In the genomic region with DNA sequence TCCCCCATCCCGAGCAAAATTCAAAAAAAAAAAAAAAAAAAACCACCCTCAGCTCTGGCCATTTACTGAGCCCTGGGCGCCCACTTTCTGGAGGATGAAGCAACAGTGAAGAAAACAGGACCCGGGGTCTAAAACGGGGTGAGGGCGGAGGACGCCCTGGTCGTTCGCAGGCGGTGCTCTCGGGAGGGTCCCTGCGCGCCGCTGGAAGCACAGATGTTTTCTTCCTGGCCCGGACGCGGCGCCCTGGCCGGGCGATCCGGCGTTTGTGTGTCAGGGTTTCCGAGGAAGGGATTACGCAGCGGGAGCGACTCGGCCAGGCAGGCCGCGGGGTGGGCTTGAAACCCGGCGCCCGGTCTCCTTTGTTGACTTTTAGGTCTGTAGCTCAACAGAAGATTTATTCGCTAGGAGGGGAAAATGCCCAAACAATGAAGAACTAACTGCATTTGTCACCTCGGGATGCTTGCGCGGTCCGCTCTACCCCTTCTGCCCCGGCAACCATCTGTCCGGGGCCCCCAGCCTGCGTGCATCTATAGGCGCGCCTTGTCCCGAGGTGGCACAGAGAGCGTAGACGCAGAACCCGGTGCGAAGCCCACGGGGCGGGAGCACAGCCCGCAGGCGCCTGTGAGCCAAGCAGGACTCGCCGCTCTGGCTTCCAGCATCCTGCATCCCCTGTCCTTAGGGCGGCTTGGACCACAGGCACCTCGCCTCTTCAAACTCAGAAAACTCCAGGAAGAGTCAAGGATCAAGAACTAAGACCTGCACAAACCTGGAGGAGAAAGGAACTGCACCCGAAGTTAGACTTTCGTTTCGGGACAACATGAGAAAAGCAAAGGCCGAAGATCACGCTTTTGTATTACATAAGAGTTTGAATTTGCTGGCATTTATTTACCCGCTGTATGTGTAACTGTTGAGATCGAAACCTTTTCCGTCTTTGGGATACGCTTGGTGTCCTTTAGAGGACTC, we compare ENCODE assay signal across 9 mouse cellular contexts. TPM values are rescaled to one million over a fixed set of nuclear protein-coding genes. Genes with fewer than 3 reads are reported as not detected.
DNase-seq lines count a peak whose midpoint lies in the region; ATAC-seq and TF ChIP-seq lines count a peak whose summit lies in the region.
"Had no signal": no experiment of that assay in that cellular context is flagged by ENCODE, and none has a peak within 500 bp of the region (broad histone marks: within the 10 kb centered on the region; RNA-seq: fewer than 3 reads in every experiment).

No protein-coding gene starts in this region.

- DNase-seq in lung, embryonic 14.5 days: peak; percentile 60
- DNase-seq in lung, postnatal 25 days (ENCODE audit: low spot score): no peak
- DNase-seq in lung, postnatal 14 days: peak; percentile 22
- no peak for DNase-seq in cerebellum, adult 11 months
- no peak for DNase-seq in adipocyte (ENCODE audit: low spot score)

- 0 out of 2 replicates have a peak, but pooled peaks have one; percentile 7 for ATAC-seq in lung, embryonic 14.5 days (ENCODE audit: insufficient read depth)
- ATAC-seq in forebrain, embryonic 12.5 days (ENCODE audit: low FRiP score): peak; percentile 37
- ATAC-seq in intestine, postnatal 0 days: peak; percentile 34
- ATAC-seq in megakaryocyte progenitor cell, adult 5-6 weeks (replicated peaks; ENCODE audit: poor library complexity): no peak; the same call in 1 of the 2 replicates

- peaks cover 11% of the 10 kb centered on the region; the same call in 1 of the 2 replicates for H3K36me3 ChIP-seq in lung, embryonic 14.5 days (ENCODE audit: insufficient read depth)
- H3K36me3 ChIP-seq in forebrain, embryonic 12.5 days (replicated peaks): no peaks in the 10 kb centered on the region
- no peaks in the 10 kb centered on the region; the same call in 1 of the 2 replicates for H3K36me3 ChIP-seq in intestine, postnatal 0 days (ENCODE audit: control insufficient read depth, insufficient read depth)

- peak overlapping the region; percentile 70 for H3K4me2 ChIP-seq in lung, embryonic 14.5 days
- peak overlapping the region; percentile 55 for H3K4me2 ChIP-seq in forebrain, embryonic 12.5 days
- H3K4me2 ChIP-seq in intestine, postnatal 0 days (replicated peaks; ENCODE audit: low read depth): peak overlapping the region; percentile 74

- H3K9me3 ChIP-seq in lung, embryonic 14.5 days (ENCODE audit: low read depth, low read length): no peaks in the 10 kb centered on the region
- H3K9me3 ChIP-seq in forebrain, embryonic 12.5 days: no peaks in the 10 kb centered on the region
- no peaks in the 10 kb centered on the region for H3K9me3 ChIP-seq in intestine, postnatal 0 days (ENCODE audit: control insufficient read depth)

- TF ChIP-seq CTCF in lung, embryonic 14.5 days (IDR thresholded peaks at IDR 0.05; ENCODE audit: low read depth): no peak
- 0 out of 2 replicates have a peak, but pooled peaks have one; percentile 19 for TF ChIP-seq CTCF in intestine, postnatal 0 days (IDR thresholded peaks at IDR 0.05; ENCODE audit: low read depth)

- peak overlapping the region; percentile 73 for H3K9ac ChIP-seq in lung, embryonic 14.5 days
- H3K9ac ChIP-seq in forebrain, embryonic 12.5 days: peak overlapping the region; percentile 40
- peak overlapping the region; percentile 71 for H3K9ac ChIP-seq in intestine, postnatal 0 days (ENCODE audit: low read depth, low read length)

- H3K4me3 ChIP-seq in lung, embryonic 14.5 days (ENCODE audit: low read depth, low read length): peak overlapping the region; percentile 40
- H3K4me3 ChIP-seq in forebrain, embryonic 12.5 days (replicated peaks): peak overlapping the region; percentile 36
- peak overlapping the region; percentile 55 for H3K4me3 ChIP-seq in intestine, postnatal 0 days (ENCODE audit: low read depth, low read length)

- H3K4me1 ChIP-seq in lung, embryonic 14.5 days (ENCODE audit: insufficient read depth): no peaks in the 10 kb centered on the region; the same call in 1 of the 2 replicates
- peaks cover 51% of the 10 kb centered on the region for H3K4me1 ChIP-seq in forebrain, embryonic 12.5 days
- no peaks in the 10 kb centered on the region for H3K4me1 ChIP-seq in intestine, postnatal 0 days (replicated peaks; ENCODE audit: control insufficient read depth, insufficient read depth, low read length)

- H3K27ac ChIP-seq in lung, embryonic 14.5 days (ENCODE audit: low read depth): peak overlapping the region; percentile 86
- peak overlapping the region; percentile 46; the same call in 1 of the 2 replicates for H3K27ac ChIP-seq in forebrain, embryonic 12.5 days
- peak overlapping the region; percentile 90 for H3K27ac ChIP-seq in intestine, postnatal 0 days (ENCODE audit: low read depth, low read length)

- under 1% methylated on average over 63 of the region's 63 CpGs for WGBS in lung, embryonic 14.5 days
- WGBS in forebrain, embryonic 12.5 days: under 1% methylated on average over 63 of the region's 63 CpGs
- WGBS in intestine, postnatal 0 days: 1% methylated on average over 63 of the region's 63 CpGs

- peaks cover 76% of the 10 kb centered on the region for H3K27me3 ChIP-seq in lung, embryonic 14.5 days (ENCODE audit: insufficient read depth, low read length)
- peaks cover 83% of the 10 kb centered on the region for H3K27me3 ChIP-seq in forebrain, embryonic 12.5 days
- H3K27me3 ChIP-seq in intestine, postnatal 0 days (replicated peaks; ENCODE audit: control insufficient read depth, insufficient read depth, low read length): peaks cover 47% of the 10 kb centered on the region

RNA-seq across cellular contexts. Expression of gene Foxa1, which starts 7.8 kb away (rescaled TPM):
- 21.1 and 22.5 TPM in 2 replicates for polyA plus RNA-seq in lung, embryonic 14.5 days (2014; fragmentation: Nextera tagmentation; extraction: Ambion mirVana)
- 0.74 and 1.1 TPM in 2 replicates for polyA plus RNA-seq in forebrain, embryonic 12.5 days (2016; fragmentation: Nextera tagmentation; extraction: Ambion mirVana)
- polyA plus RNA-seq in intestine, postnatal 0 days (2015; fragmentation: Nextera tagmentation; extraction: Ambion mirVana): 3.7 and 4.0 TPM in 2 replicates
- total RNA-seq in megakaryocyte progenitor cell, adult 5-6 weeks (2015): 0.47 TPM in 1 of 2 replicates, not detected in the other
- not detected in 2 replicates for total RNA-seq in megakaryocyte progenitor cell, adult 5-6 weeks (2017)

RNA-seq across cellular contexts. Expression of gene Ttc6, which starts 25.0 kb away (rescaled TPM):
- 6.9 and 7.3 TPM in 2 replicates for polyA plus RNA-seq in lung, embryonic 14.5 days (2014; fragmentation: Nextera tagmentation; extraction: Ambion mirVana)
- polyA plus RNA-seq in forebrain, embryonic 12.5 days (2016; fragmentation: Nextera tagmentation; extraction: Ambion mirVana): 0.46 and 0.97 TPM in 2 replicates
- 0.20 and 0.43 TPM in 2 replicates for polyA plus RNA-seq in intestine, postnatal 0 days (2015; fragmentation: Nextera tagmentation; extraction: Ambion mirVana)
- total RNA-seq in megakaryocyte progenitor cell, adult 5-6 weeks (2015): not detected in 2 replicates
- not detected in 2 replicates for total RNA-seq in megakaryocyte progenitor cell, adult 5-6 weeks (2017)
- total RNA-seq: heart, postnatal 14 days had no signal

Comparison
In these comparisons a context has a peak if more than half of its experiments do, and no peak if none do; other contexts are left out.
1. DNase-seq: peak in lung, embryonic 14.5 days (single experiment) and lung, postnatal 14 days (single experiment); none in lung, postnatal 25 days (single experiment), cerebellum, adult 11 months (single experiment) and adipocyte (single experiment).
2. Peak in every context shown above with its lines, with median percentiles within 50 percentile points of each other: H3K27ac ChIP-seq, H3K4me2 ChIP-seq, H3K4me3 ChIP-seq and H3K9ac ChIP-seq.